Comparison of ENCODE assay signal across 15 mouse cellular contexts in the genomic region with DNA sequence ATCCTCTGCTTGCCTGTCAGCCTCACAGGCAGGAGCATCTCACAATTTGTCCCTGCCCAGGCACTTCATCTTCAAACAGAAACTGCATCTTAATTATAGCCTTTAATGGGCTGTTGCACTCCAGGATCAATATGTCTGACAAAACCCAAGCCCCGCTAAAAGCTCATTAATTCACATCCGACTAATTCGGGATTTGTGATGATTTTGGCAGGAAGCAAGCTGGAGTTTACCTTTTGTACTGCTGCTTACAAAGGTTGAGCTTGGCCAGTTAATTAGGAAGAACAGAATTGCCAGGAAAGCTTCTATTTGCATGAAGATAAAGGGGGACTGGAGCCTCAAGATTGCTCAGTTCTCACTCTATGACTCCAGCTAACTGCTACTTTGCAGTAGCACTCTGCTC.
DNase-seq lines count a peak whose midpoint lies in the region; ATAC-seq and TF ChIP-seq lines count a peak whose summit lies in the region.
"Had no signal": no experiment of that assay in that cellular context is flagged by ENCODE, and none has a peak within 500 bp of the region (broad histone marks: within the 10 kb centered on the region; RNA-seq: fewer than 3 reads in every experiment).

No protein-coding gene starts in this region.

- H3K4me2 ChIP-seq in forebrain, postnatal 0 days (ENCODE audit: low read depth), result peak overlapping the region; percentile 16; the same call in 1 of the 2 replicates
- no peak overlapping the region for H3K4me2 ChIP-seq in midbrain, embryonic 13.5 days (replicated peaks)
- H3K4me2 ChIP-seq: embryonic facial prominence, embryonic 12.5 days had no signal

- no peak overlapping the region for H3K4me3 ChIP-seq in forebrain, postnatal 0 days (ENCODE audit: low read depth, low read length)
- no peak overlapping the region for H3K4me3 ChIP-seq in midbrain, embryonic 13.5 days (replicated peaks)
- H3K4me3 ChIP-seq in thymus, adult 2 months (ENCODE audit: control insufficient read depth, insufficient read depth, low read length), result no peak overlapping the region
- H3K4me3 ChIP-seq: embryonic facial prominence, embryonic 12.5 days had no signal

- H3K27me3 ChIP-seq in forebrain, postnatal 0 days (ENCODE audit: insufficient read depth, low read length), result no peaks in the 10 kb centered on the region
- no peaks in the 10 kb centered on the region for H3K27me3 ChIP-seq in midbrain, embryonic 13.5 days
- H3K27me3 ChIP-seq in thymus, adult 2 months (ENCODE audit: control insufficient read depth, insufficient read depth, low read length), result no peaks in the 10 kb centered on the region
- H3K27me3 ChIP-seq: embryonic facial prominence, embryonic 12.5 days had no signal

- 6% methylated on average over 3 of the region's 3 CpGs for WGBS in forebrain, postnatal 0 days
- WGBS in midbrain, embryonic 13.5 days, result 3% methylated on average over 3 of the region's 3 CpGs
- 52% methylated on average over 3 of the region's 3 CpGs for WGBS in thymus, adult 2 months

- TF ChIP-seq CTCF in forebrain, postnatal 0 days (IDR thresholded peaks at IDR 0.05; ENCODE audit: low read depth), result no peak
- TF ChIP-seq CTCF in thymus, adult 2 months (IDR thresholded peaks at IDR 0.05; ENCODE audit: borderline replicate concordance, control insufficient read depth, extremely low read depth, insufficient read depth, low read length, poor library complexity), result no peak

- peak; percentile 74 for ATAC-seq in forebrain, postnatal 0 days
- ATAC-seq in midbrain, embryonic 13.5 days, result peak; percentile 71
- ATAC-seq: inflammation-experienced regulatory T-cells, adult 6 months had no signal

- no peaks in the 10 kb centered on the region for H3K36me3 ChIP-seq in forebrain, postnatal 0 days (ENCODE audit: insufficient read depth)
- H3K36me3 ChIP-seq in midbrain, embryonic 13.5 days, result no peaks in the 10 kb centered on the region
- H3K36me3 ChIP-seq in thymus, adult 2 months (ENCODE audit: control insufficient read depth, insufficient read depth, low read length), result no peaks in the 10 kb centered on the region
- H3K36me3 ChIP-seq: embryonic facial prominence, embryonic 12.5 days had no signal

- no peak for TF ChIP-seq POLR2A in thymus, adult 2 months (IDR thresholded peaks at IDR 0.05; ENCODE audit: control insufficient read depth, extremely low read depth, insufficient read depth, low read length, poor library complexity)

- H3K9ac ChIP-seq in forebrain, postnatal 0 days, result no peak overlapping the region
- no peak overlapping the region for H3K9ac ChIP-seq in midbrain, embryonic 13.5 days (replicated peaks)
- H3K9ac ChIP-seq: embryonic facial prominence, embryonic 12.5 days; liver, embryonic 14.5 days had no signal

- H3K4me1 ChIP-seq in forebrain, postnatal 0 days (ENCODE audit: insufficient read depth), result no peaks in the 10 kb centered on the region
- peaks cover 8% of the 10 kb centered on the region; the same call in 1 of the 2 replicates for H3K4me1 ChIP-seq in midbrain, embryonic 13.5 days (replicated peaks)
- no peaks in the 10 kb centered on the region for H3K4me1 ChIP-seq in thymus, adult 2 months (replicated peaks; ENCODE audit: control insufficient read depth, insufficient read depth, low read length)
- H3K4me1 ChIP-seq: embryonic facial prominence, embryonic 12.5 days had no signal

- peak; percentile 25 for DNase-seq in embryo, embryonic 10.5 days (ENCODE audit: low spot score)
- DNase-seq in embryo, embryonic 10 days (ENCODE audit: low spot score), result no peak
- DNase-seq in brain, embryonic 18.5 days (ENCODE audit: low read depth, low spot score), result peak; percentile 20
- peak; percentile 39 for DNase-seq in forebrain, postnatal 0 days
- no peak for DNase-seq in heart, postnatal 4 days
- no peak for DNase-seq in thymus, adult 2 months
- DNase-seq in kidney, adult 11 months, result no peak
- DNase-seq: cerebellum, adult 2 months; heart, adult 11 months had no signal

- H3K9me3 ChIP-seq in forebrain, postnatal 0 days (ENCODE audit: low read length), result no peaks in the 10 kb centered on the region
- H3K9me3 ChIP-seq in midbrain, embryonic 13.5 days, result no peaks in the 10 kb centered on the region
- H3K9me3 ChIP-seq: embryonic facial prominence, embryonic 12.5 days had no signal

- no peak overlapping the region for H3K27ac ChIP-seq in forebrain, postnatal 0 days (ENCODE audit: low read depth, low read length)
- no peak overlapping the region for H3K27ac ChIP-seq in midbrain, embryonic 13.5 days
- H3K27ac ChIP-seq in thymus, adult 2 months (ENCODE audit: control insufficient read depth, insufficient read depth, low read length), result no peak overlapping the region
- H3K27ac ChIP-seq: embryonic facial prominence, embryonic 12.5 days; kidney, postnatal 0 days; liver, embryonic 14.5 days; macrophage had no signal

Comparison
In these comparisons a context has a peak if more than half of its experiments do, and no peak if none do; other contexts are left out.
1. DNase-seq: peak in embryo, embryonic 10.5 days (single experiment), brain, embryonic 18.5 days (single experiment) and forebrain, postnatal 0 days (single experiment); none in embryo, embryonic 10 days (single experiment), heart, postnatal 4 days (single experiment), thymus, adult 2 months (single experiment) and kidney, adult 11 months (single experiment).